Mouse (Mus musculus): ENCODE results near the gene Immp2l. TPM values are rescaled to one million over a fixed set of nuclear protein-coding genes. Genes with fewer than 3 reads are reported as not detected.
"Not testable (repeated sequence)": the region's sequence is repeated elsewhere in the genome, so short reads cannot be mapped to it uniquely, and the experiment has no call there.

The Immp2l gene
- 10 to 100 TPM; 25.7 to 31.9 (median 26.7) TPM for total RNA-seq (2022)

GRCm38 (mm10) chr12:41023511-41024421 lies at the start of gene Immp2l:
Immp2l (plus strand) TSS chr12:41024090.
- DNase-seq (ENCODE audit: low spot score), result peak; percentile 96

GRCm38 (mm10) chr12:40978719-40979500 lies 45.0 kb upstream of the Immp2l start:
- no peak for DNase-seq (ENCODE audit: low spot score)

DNA sequence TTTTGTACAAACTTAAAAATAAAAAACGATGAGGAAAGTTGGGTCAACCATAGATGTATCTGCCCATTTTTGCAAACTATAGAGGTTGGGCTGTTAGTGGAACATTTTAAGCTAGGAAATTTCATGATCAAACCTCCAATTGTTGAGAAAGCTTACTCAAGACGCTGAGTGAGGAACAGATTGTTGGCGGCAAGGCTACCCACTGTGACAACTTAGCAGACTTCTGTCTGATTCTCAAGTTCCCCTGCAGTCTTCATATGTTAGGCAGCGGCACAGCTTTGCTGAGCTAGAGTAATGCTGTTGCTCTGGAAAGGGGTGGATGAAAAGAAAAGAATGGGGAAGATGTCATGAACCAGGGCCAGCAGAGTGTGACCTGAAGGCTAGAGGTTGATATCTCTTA lies 44.2 kb upstream of the Immp2l start:
- DNase-seq (ENCODE audit: low spot score), result no peak

GRCm38 (mm10) chr12:40980160-40980559 lies 43.7 kb upstream of the Immp2l start:
- no peak for DNase-seq (ENCODE audit: low spot score)

DNA sequence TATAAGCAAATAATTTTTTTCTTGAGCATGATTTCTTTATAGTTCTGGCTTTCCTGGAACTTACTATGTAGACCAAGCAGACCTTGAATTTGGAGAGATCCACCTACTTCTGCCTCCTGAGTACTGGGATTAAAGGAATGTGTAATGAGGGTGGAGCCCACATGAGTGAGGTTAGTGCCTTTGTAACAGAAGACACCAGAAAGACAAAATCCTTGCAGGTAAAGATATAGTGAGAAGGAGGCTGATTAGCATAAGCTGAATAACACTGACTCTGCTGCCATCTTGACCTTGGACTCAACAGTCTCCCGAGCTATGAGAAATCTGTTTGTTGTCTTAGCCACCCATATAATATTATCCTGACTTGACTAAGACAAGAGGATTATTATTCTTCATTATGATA lies 40.9 kb upstream of the Immp2l start:
- no peak for DNase-seq (ENCODE audit: low spot score)

DNA sequence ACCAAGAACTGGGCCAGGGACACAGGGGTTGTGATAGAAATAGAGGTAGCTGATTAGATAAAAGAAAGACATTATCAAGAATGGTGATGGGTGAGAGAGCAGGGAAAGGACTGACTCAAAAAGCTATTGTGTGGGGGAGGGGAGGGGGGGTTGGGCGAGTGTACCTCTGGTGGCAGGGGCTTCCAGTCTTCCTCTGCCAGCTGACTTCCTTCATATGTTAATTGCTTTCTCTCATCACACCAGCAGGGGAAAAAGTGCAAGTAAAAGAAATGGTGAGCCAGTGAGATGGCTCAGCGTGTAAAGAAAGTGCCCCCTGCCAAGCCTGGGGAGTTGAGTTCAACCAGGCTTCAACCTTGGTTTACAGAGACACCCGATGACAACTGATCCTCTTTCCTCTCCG lies 39.2 kb upstream of the Immp2l start:
- no peak for DNase-seq (ENCODE audit: low spot score)

GRCm38 (mm10) chr12:40985791-40986190 lies 38.1 kb upstream of the Immp2l start:
- no peak for DNase-seq (ENCODE audit: low spot score)

DNA sequence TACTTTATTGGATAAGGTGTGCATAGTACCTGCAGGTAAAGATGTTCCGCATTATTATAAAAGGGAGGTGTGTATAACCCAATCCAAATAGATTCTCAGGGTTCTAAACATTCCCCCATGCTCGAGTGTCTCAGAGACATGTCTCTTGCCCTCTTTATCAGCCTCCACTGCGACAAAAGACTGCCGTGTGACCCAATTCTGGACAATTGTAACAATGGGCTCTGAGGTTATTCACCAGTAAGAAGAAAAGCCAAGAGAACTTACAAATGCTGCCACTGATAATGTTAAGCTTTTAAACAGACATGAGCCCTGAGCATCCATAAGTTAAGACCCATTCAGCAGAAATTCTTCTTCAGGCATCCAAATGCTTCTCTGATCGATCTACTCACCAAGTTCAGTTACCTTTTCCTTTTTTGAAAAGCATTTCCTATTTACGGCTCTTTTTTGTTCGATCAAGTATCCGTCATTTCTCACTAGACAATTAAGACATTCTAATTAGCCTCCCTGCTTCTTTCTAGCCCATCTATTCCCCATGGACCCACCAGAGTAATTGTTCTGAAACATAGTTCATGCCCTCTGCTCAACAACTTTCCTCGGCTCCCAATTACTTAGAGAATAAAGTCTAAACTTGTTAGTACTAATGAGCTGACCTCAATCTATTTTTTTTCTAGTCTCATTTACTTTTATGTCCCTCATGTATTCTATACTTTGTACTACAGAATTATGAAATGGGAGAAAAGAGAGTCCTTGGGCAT lies 35.4 kb upstream of the Immp2l start:
- no peak for DNase-seq (ENCODE audit: low spot score)

DNA sequence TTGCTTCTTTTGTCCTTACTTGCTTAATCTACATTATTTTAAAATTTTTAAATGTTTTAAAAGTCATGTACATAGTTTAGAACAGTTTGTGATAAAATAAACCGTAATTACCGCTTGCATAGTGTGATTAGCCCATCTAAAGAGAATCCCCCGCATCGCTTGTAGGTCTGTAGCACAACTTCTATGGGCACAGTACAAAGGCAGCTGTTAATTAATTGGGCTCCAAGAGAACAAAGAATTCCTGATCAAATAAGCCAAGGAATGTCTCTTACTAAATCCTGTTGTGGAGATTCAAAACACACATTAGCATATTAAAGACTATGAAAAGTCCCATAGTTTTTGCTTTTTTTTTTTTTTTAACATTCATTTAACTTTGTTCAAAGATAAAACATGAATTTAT lies 32.2 kb upstream of the Immp2l start:
- no peak for DNase-seq (ENCODE audit: low spot score)

- not testable (repeated sequence) for DNase-seq (ENCODE audit: low spot score)
These were observed 31.7 kb upstream of the Immp2l start for GRCm38 (mm10) chr12:40992237-40992636.

DNA sequence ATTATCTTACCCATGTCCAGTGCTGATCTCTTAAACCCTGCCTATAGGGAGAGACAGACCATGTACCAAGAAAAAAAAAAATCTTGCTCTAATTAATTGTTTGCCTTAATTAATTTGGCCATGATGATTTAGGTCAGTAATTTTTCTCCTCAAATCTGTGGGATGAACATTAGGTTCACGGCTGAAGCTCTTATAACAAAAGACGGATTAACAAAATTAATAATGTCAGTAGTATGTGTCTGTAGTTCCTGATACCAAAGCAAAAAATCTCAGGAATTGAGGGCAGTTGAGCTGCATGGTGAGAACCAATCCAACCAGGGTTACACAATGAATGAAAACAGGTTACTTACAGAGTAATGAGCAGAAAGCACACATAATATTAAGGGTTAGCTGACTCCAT lies 29.0 kb upstream of the Immp2l start:
- DNase-seq (ENCODE audit: low spot score), result no peak

DNA sequence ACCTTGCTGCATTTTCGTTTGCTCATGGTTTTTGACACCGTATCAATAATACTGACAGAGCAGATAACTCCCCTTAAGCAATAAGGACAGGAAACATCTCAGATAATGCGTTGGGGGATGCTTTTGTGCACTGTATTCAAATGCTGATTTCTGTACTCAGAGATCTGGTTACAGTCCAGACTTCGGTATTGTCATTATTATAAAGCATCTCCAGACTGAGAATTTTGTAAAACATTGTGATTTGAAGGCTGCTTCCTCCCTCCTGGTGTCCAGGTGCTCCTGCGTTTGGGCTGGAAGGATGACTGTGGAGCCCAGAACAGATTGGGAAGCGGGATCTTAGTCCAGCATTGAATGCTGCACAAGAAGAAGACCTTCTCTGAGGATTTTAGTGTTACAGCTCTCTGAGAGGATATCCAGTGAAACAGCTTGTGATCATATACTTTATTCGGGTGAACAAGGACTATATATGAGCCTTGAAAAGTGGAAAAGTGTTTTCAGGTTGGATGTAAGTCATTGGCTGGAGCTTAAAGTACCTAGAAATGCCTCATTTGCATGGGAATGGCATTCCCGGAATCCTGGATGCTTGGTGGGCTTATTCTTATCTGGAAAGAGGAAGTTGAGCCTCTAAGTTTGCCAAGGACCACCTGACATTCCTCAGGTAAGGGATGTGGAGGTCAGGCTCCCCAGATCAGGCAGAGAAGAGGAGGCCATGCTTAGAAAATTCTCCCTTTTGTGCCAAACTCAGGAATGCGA lies 28.1 kb upstream of the Immp2l start:
- DNase-seq (ENCODE audit: low spot score), result no peak

DNA sequence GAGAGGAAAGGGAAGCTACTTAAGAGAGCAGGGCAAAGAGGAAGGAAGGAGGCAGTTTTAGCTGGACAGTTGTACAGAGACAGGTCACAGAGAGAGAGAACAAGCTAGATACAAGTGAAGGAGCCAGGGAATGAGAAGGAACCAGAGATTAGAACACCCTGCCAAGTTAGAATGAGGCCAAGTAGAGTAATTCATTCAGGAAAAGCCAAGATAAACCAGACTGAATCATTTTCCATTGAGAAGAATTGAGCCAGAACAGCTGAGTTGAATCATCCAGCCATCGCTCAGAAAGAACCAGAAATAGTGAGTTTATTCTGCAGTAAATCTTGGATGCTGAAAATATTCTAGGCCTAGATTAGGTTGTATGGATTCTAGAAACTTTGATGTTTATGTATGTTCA lies 1.4 kb upstream of the Immp2l start:
- DNase-seq (ENCODE audit: low spot score), result peak; percentile 55

DNA sequence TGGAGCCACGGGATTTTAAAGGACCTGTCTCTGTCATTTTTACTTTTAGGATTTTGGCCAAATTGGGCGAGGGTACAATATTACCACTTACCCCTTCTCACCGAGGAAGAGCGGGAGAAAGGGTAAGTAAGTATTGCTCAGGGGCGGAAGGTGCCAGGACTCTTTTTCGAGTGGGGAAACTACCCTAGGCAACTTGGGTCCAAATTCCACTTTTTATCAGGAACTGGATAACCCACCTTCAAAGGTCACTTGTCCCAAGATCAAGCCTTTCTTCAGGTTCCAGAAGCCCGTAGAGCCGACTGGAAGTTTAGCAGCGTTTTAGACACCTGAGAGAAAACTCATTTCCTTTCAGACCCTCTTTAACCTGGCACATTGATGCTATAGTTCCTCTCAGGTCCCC lies 622 bp downstream of the Immp2l start:
- no peak for DNase-seq (ENCODE audit: low spot score)

DNA sequence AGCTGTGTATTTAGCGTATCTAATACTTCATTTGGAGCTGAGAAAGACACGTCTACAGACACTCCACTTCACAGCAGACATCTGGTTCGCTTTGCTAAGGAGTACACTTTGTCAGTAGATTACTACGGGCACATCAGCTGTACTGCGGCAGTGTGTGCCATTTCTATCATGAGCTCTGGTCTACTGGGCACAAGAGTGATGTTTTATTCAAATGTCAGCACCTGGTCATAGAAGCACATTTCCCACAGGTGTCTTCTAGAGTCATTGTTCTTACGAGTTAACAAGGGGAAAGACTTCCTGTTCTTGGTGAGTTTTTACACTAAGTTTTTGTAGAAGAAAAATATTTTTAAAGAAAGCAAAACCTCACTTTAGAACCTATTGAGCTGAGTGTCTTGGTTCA lies 3.6 kb downstream of the Immp2l start:
- no peak for DNase-seq (ENCODE audit: low spot score)

GRCm38 (mm10) chr12:41031119-41031518 lies 7.2 kb downstream of the Immp2l start:
- no peak for DNase-seq (ENCODE audit: low spot score)

- peak; percentile 36 for DNase-seq (ENCODE audit: low spot score)
These were observed 9.3 kb downstream of the Immp2l start for GRCm38 (mm10) chr12:41033196-41033595.

DNA sequence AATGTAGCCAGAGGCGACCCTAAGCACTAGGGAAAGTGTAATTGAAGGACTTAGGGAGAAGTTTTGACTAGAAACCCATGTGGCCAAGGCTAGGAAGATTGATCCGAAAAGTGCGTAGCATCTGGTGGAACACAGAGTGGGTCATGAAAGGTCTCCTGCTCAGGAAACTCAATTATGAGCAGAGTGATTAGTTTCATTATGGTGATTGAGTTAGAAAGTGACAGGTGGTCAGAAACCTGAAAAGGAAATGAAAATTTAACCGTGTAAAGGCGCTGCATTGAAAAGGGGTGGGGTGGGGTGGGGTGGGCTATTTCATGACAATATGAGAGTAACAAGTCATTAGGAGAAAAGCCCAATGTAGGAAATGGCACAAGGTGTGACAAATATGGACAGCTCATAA lies 15.9 kb downstream of the Immp2l start:
- no peak for DNase-seq (ENCODE audit: low spot score)

DNA sequence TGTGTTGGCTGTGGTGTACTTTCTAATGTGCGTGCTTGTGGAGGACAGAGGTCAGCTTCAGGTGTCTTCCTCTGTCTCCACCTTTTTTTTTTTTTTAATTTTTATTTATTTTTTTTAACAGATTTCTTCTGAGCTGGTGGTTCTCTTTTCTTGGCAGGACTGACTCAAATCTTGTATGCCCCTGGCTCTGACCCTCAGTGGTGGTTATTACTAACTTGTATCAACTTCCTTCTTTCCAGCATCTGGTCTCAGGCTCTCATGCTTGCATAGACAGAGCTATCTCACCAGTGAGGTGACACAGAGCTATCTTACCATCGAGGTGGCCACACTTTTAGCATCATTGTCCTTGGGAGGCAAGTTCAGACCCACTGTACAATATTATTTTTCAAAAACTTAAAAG lies 17.8 kb downstream of the Immp2l start:
- DNase-seq (ENCODE audit: low spot score), result no peak

GRCm38 (mm10) chr12:41044493-41045132 lies 20.7 kb downstream of the Immp2l start:
- no peak for DNase-seq (ENCODE audit: low spot score)

Measured in heart, adult 8-10 months (tissue).